Mouse (Mus musculus): ENCODE measurements around the gene Ccdc59. TPM values are rescaled to one million over a fixed set of nuclear protein-coding genes. Genes with fewer than 3 reads are reported as not detected.
A peak's percentile ranks its signal among the peaks of the same experiment; 100 is the strongest.

Gene Ccdc59
- total RNA-seq (2018; cell fraction: chromatin; rRNA removed) = 10 to 100 TPM; 30.5 to 86.9 (median 57.6) TPM
- total RNA-seq (2018; cell fraction: cytosol; rRNA removed) = 10 to 100 TPM; 28.0 to 43.5 (median 34.5) TPM
- total RNA-seq (2018; cell fraction: nucleus; rRNA removed) = 10 to 100 TPM; 24.8 to 82.8 (median 42.1) TPM
- polyA plus RNA-seq (2018) = 31.5 to 59.2 TPM (median 47.7 TPM) in 3 replicates

DNA sequence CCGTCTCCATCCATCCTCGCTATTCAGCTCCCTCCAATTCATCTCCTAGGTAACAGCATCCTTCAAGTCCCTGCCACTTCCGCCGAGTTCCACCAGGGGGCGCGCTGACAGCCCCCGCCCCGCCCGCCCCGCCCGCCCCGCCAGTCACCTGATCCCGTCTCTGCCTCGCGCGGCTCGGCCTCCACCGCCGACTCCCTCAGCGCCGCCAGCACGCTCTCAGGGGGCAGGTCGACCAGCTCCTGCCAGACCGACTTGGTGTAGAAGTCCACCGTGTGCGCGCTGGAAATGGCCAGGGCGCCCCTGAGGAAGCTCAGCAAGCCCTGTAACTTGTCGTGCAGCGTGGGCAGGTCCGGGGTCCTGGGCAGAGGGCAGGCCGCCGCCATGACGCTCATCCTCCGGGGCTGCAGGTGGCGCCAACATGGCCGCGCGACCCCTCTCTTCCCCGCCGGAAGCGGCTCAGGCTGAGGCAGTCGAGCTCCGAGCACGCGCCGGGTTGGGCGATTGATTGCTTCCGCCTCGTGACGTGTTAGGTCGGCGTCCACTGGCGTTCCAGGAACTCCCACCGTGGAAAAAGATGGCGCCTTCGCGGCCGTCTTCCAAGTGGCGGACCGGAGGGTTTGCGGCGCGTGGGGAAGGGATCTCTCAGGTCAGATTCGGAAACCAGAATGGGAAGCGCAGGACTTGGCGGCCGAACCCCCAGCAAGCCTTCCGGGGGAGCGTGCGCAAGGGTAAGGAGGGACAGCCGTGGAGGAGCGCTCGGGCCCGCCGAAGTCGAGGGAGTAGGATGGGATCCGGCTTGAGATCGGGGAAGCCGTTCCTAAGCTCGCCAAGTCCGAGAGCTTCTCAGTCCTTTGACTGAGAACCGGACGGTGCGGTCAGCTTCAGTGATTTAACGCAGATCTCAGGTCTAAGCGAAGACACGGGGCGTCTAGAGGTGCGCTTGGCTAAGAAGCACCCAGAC, at the start of gene Ccdc59, which contains the start of gene Mettl25:
Gene Ccdc59 (plus strand): TSS at position 140 of the 961 bp plus-strand sequence.
Gene Mettl25 (minus strand): TSS at position 453 of the 961 bp plus-strand sequence.
- WGBS (ENCODE audit: missing documents) = under 1% methylated on average over 88 of the region's 90 CpGs
- Histone ChIP-seq H3K79me2 (ENCODE audit: inconsistent target) (peaks cover 77% of the 10 kb centered on the region), H3K36me3 (ENCODE audit: inconsistent target) (peaks cover 29% of the 10 kb centered on the region), H3K27ac (peak within 1 kb of the TSS; percentile 67), H3K4me3 (ENCODE audit: inconsistent target) (peak within 1 kb of the TSS; percentile 95)

GRCm38 (mm10) chr10:105793776-105794552, 46.9 kb upstream of the Ccdc59 start:
- 88% methylated on average over 15 of the region's 15 CpGs for WGBS (ENCODE audit: missing documents)
- no peaks in the 10 kb centered on the region for H3K79me2 ChIP-seq (ENCODE audit: inconsistent target)
- 0 out of 2 replicates have a peak, but pooled peaks cover 3% of the 10 kb centered on the region for H3K36me3 ChIP-seq (ENCODE audit: inconsistent target)
- no peak overlapping the region for H3K27ac ChIP-seq
- no peak overlapping the region for H3K4me3 ChIP-seq (ENCODE audit: inconsistent target)

DNA sequence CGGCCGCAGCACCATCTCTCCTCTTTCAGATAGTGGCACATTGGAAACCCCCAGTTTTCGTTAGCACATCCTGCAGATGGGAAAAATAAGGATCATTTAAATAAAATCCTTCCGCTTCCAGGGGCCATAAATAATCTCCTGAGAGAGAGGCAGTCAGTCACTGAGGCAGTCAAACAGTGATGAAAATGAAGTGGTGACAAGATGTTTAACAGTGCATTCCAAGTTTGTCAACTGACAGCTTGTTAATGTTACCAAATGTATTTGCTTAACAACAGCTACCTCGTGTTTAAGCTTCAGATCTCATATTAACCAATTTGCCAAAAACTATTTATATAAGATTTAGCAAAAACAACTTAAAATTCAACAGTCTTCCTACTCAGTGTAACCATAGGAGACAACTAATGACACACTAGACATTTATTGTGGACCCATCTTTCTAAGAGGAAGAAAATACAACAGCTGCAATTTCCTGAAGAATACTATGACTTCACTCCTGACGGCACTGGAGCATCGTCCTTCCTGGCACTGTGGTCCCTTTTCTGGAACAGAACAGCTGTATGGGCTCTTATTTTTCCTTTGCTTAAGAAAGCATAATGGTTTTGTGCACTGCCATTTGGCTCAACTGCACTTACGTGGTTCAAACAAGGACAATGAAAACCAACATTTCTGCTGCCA, 43.5 kb upstream of the Ccdc59 start:
- no peak overlapping the region for H3K27ac ChIP-seq
- H3K79me2 ChIP-seq (ENCODE audit: inconsistent target) = no peaks in the 10 kb centered on the region
- H3K36me3 ChIP-seq (ENCODE audit: inconsistent target) = 0 out of 2 replicates have a peak, but pooled peaks cover 3% of the 10 kb centered on the region
- WGBS (ENCODE audit: missing documents) = 92% methylated on average over 8 of the region's 8 CpGs
- H3K4me3 ChIP-seq (ENCODE audit: inconsistent target) = no peak overlapping the region

DNA sequence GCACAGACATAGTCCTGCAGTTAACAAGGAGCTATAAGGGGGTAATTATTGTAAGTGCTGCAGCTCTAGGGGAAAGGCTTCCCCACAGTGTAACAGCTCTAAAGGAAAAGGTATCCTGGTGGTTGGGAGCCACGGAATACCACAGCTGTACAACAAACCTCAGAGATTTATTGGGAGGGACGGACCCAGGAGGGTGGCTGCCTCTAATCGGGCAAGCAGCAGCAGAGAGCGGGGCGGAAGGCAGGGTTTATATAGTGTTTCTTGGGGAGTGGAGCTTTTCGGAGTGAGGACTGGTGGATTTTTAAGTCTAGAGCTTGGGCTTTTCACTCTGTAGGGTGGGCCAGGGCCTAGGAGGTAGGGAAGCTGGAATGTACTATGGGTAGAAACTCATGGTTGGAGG, 39.7 kb upstream of the Ccdc59 start:
- Histone ChIP-seq H3K79me2 (ENCODE audit: inconsistent target) (no peaks in the 10 kb centered on the region), H3K4me3 (ENCODE audit: inconsistent target) (no peak overlapping the region), H3K36me3 (ENCODE audit: inconsistent target) (no peaks in the 10 kb centered on the region), H3K27ac (no peak overlapping the region)
- 87% methylated on average over 4 of the region's 6 CpGs for WGBS (ENCODE audit: missing documents)

DNA sequence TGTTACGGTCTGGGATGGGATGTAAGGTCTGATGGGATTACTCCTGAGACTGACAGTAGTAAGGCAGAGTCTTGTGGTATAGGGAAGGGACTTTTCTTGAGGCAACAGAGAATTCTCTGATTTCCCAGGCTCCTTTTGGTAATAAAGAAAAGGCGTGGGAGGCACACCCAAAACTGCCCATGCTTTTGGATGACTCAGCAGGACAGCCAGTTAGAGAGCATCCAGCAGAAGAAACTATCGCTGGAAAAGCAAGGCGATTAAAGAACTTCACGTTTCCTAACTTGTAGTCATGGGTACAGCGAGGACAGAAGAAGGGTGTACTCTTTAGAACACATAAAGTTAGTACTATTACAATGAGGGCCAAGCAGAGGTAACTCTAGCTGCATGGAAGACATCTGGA, 38.7 kb upstream of the Ccdc59 start:
- no peaks in the 10 kb centered on the region for H3K36me3 ChIP-seq (ENCODE audit: inconsistent target)
- no peak overlapping the region for H3K27ac ChIP-seq
- no peaks in the 10 kb centered on the region for H3K79me2 ChIP-seq (ENCODE audit: inconsistent target)
- WGBS (ENCODE audit: missing documents) = 96% methylated on average over 6 of the region's 6 CpGs
- no peak overlapping the region for H3K4me3 ChIP-seq (ENCODE audit: inconsistent target)

DNA sequence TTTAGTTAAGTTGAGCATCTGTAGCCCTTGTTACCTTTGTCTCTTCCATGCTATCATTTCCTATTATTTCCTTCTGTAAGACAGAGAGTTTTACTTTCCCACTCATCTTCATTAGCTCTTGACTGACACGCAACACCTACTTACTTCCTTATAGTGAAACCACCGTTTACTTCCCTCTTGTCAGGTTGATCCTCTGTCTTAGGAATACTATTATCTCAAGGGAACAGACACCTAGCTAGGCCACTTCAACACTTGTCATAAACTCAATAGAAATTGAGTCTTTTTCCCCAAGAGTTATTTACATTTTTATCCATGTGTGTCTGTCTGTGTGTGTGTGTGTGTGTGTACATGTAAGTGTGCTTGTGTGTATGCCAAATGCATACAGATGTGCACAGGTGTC, 37.4 kb upstream of the Ccdc59 start:
- WGBS (ENCODE audit: missing documents) = 56% methylated on average over 2 of the region's 2 CpGs
- Histone ChIP-seq H3K79me2 (ENCODE audit: inconsistent target) (no peaks in the 10 kb centered on the region), H3K4me3 (ENCODE audit: inconsistent target) (no peak overlapping the region), H3K27ac (no peak overlapping the region), H3K36me3 (ENCODE audit: inconsistent target) (no peaks in the 10 kb centered on the region)

- WGBS (ENCODE audit: missing documents) = 97% methylated on average over 7 of the region's 7 CpGs
- no peaks in the 10 kb centered on the region for H3K36me3 ChIP-seq (ENCODE audit: inconsistent target)
- H3K79me2 ChIP-seq (ENCODE audit: inconsistent target) = no peaks in the 10 kb centered on the region
- H3K4me3 ChIP-seq (ENCODE audit: inconsistent target) = no peak overlapping the region
- H3K27ac ChIP-seq = no peak overlapping the region
Observed at GRCm38 (mm10) chr10:105806259-105807010, 34.4 kb upstream of the Ccdc59 start.

DNA sequence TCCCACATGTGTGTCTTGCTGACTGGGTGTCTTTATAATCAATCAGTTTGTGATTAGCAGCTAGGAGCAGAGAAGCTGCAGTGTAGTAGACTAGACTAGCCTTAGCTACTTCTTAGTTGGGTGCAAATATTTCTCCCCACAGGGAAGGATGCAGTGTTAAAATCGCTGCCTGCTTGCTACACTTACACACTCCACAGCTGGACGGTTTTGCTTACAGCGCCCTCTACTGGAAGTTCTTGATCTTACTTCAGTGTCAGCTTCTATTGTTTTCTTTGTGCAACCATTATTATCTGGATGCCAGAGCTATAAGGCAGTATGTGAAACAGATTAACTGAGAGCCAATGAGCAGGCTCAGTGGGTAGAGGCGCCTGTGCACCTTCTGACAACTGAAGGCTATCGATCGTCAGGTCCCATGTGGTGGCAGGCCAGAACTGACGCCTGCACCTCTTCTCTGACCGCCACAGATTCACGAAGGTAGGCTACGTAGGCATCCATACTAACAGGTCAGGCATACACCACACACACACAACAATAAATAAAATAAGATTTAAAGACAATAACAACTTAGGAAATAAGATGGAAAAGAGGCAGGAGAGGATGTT, 6.1 kb upstream of the Ccdc59 start:
- H3K36me3 ChIP-seq (ENCODE audit: inconsistent target) = peaks cover 7% of the 10 kb centered on the region; the same call in 1 of the 2 replicates
- H3K27ac ChIP-seq = no peak overlapping the region
- WGBS (ENCODE audit: missing documents) = 70% methylated on average over 10 of the region's 10 CpGs
- H3K4me3 ChIP-seq (ENCODE audit: inconsistent target) = no peak overlapping the region
- H3K79me2 ChIP-seq (ENCODE audit: inconsistent target) = peaks cover 26% of the 10 kb centered on the region

DNA sequence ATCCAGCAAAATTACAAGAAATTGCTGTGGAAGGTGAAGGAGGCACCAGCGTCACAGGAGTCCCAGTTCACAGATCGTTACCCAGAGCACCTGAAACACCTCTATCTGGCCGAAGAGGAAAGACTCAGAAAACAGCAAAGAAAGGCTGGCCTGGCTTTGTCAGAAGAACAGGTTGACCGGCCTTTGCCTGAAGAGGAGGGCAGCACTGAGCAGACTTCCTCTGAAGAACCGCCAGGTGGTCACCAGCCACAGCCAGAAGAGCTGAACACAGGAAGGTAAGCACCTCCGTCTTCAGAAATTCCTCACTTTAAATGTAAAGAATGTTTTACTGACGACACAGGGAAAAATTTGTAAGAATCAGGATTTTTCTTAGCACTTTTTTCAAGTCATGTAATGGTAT, 1.7 kb downstream of the Ccdc59 start:
- H3K4me3 ChIP-seq (ENCODE audit: inconsistent target) = peak overlapping the region; percentile 95
- H3K79me2 ChIP-seq (ENCODE audit: inconsistent target) = peaks cover 75% of the 10 kb centered on the region
- peaks cover 31% of the 10 kb centered on the region for H3K36me3 ChIP-seq (ENCODE audit: inconsistent target)
- no peak overlapping the region for H3K27ac ChIP-seq
- whole genome bisulfite sequencing (ENCODE audit: missing documents) = 90% methylated on average over 7 of the region's 7 CpGs

DNA sequence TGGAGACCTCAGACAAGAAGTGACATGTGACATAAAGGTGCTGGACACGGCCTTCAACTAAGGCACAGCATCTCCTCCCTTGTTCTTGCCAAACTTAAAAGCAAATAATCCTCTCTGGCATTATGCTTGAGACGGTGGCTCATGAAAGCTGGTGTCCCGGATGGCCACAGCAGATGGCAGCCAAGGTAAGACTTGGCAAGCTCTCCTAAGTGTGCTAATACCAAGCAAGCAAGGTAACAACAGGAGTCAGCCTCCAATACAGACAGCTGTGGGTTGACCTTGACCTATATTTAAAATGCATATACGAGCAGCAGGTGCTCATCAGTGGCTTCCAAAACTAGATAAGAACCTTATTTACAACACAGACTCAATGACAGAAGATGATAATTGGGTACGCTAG, 9.4 kb downstream of the Ccdc59 start:
- Histone ChIP-seq H3K36me3 (ENCODE audit: inconsistent target) (peaks cover 17% of the 10 kb centered on the region), H3K4me3 (ENCODE audit: inconsistent target) (no peak overlapping the region), H3K27ac (no peak overlapping the region), H3K79me2 (ENCODE audit: inconsistent target) (peaks cover 7% of the 10 kb centered on the region; the same call in 1 of the 2 replicates)
- WGBS (ENCODE audit: missing documents) = 97% methylated on average over 5 of the region's 5 CpGs

DNA sequence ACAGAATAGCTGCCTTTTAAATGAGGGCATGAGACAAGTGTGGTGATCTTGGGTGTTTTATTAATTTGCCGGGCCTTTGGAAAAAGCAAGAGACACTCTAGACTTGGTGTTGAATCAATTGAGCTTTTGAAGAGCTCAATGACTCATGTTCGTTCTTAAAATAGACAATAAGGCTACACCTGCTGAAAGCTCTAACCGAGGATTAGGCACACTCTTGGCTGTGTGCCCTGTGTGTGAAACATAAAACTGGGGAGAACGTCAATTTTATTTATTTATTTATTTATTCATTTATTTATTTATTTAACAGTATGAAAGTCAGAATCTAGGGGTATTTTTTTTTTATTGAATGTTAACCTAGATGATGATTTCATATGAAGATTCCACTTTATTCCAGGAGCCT, 10.3 kb downstream of the Ccdc59 start:
- Histone ChIP-seq H3K36me3 (ENCODE audit: inconsistent target) (peaks cover 12% of the 10 kb centered on the region; the same call in 1 of the 2 replicates), H3K27ac (no peak overlapping the region), H3K79me2 (ENCODE audit: inconsistent target) (peaks cover 5% of the 10 kb centered on the region; the same call in 1 of the 2 replicates), H3K4me3 (ENCODE audit: inconsistent target) (no peak overlapping the region)
- WGBS (ENCODE audit: missing documents) = 85% methylated on average over 4 of the region's 4 CpGs

GRCm38 (mm10) chr10:105867312-105867711, 26.4 kb downstream of the Ccdc59 start:
- Histone ChIP-seq H3K36me3 (ENCODE audit: inconsistent target) (no peaks in the 10 kb centered on the region), H3K27ac (no peak overlapping the region), H3K4me3 (ENCODE audit: inconsistent target) (no peak overlapping the region), H3K79me2 (ENCODE audit: inconsistent target) (no peaks in the 10 kb centered on the region)
- WGBS (ENCODE audit: missing documents) = 45% methylated on average over 4 of the region's 4 CpGs
